Mouse (Mus musculus): ENCODE results near the gene Vps33a. TPM values are rescaled to one million over a fixed set of nuclear protein-coding genes. Genes with fewer than 3 reads are reported as not detected.
"Not testable (repeated sequence)": the region's sequence is repeated elsewhere in the genome, so short reads cannot be mapped to it uniquely, and the experiment has no call there.

Vps33a gene
- polyA plus RNA-seq, 1 experiment from 2014 or later: 31.0 TPM

GRCm38 (mm10) chr5:123522166-123522565 is 50.7 kb downstream of the Vps33a start:
- Histone ChIP-seq H3K4me3 (ENCODE audit: low read depth, low read length) (no peak overlapping the region), H3K4me2 (ENCODE audit: low read depth, low read length, severe bottlenecking) (no peak overlapping the region), H3K9ac (ENCODE audit: low read length) (no peak overlapping the region), H3K27me3 (ENCODE audit: control insufficient read depth, insufficient read depth, low read length) (no peaks in the 10 kb centered on the region), H3K36me3 (ENCODE audit: control insufficient read depth, insufficient read depth, low read length) (no peaks in the 10 kb centered on the region), H3K27ac (ENCODE audit: low read depth, low read length) (no peak overlapping the region), H3K9me3 (ENCODE audit: control insufficient read depth, low read length) (no peaks in the 10 kb centered on the region), H3K4me1 (replicated peaks; ENCODE audit: control insufficient read depth, insufficient read depth, low read length) (peaks cover 9% of the 10 kb centered on the region)
- ATAC-seq (replicated peaks; ENCODE audit: low FRiP score) (no peak), DNase-seq (ENCODE audit: low spot score) (peak; percentile 39)
- WGBS: 81% methylated on average over 1 of the region's 1 CpGs

GRCm38 (mm10) chr5:123521621-123522020 is 51.2 kb downstream of the Vps33a start:
- no peaks in the 10 kb centered on the region for H3K27me3 ChIP-seq (ENCODE audit: control insufficient read depth, insufficient read depth, low read length)
- no peak for ATAC-seq (replicated peaks; ENCODE audit: low FRiP score)
- no peak overlapping the region for H3K4me3 ChIP-seq (ENCODE audit: low read depth, low read length)
- no peak overlapping the region for H3K9ac ChIP-seq (ENCODE audit: low read length)
- H3K36me3 ChIP-seq (ENCODE audit: control insufficient read depth, insufficient read depth, low read length): no peaks in the 10 kb centered on the region
- DNase-seq (ENCODE audit: low spot score): peak; percentile 20
- no peak overlapping the region for H3K4me2 ChIP-seq (ENCODE audit: low read depth, low read length, severe bottlenecking)
- peaks cover 9% of the 10 kb centered on the region for H3K4me1 ChIP-seq (replicated peaks; ENCODE audit: control insufficient read depth, insufficient read depth, low read length)
- H3K27ac ChIP-seq (ENCODE audit: low read depth, low read length): no peak overlapping the region
- H3K9me3 ChIP-seq (ENCODE audit: control insufficient read depth, low read length): no peaks in the 10 kb centered on the region
- 82% methylated on average over 1 of the region's 1 CpGs for WGBS

GRCm38 (mm10) chr5:123520666-123521065 is 52.2 kb downstream of the Vps33a start:
- H3K4me2 ChIP-seq (ENCODE audit: low read depth, low read length, severe bottlenecking): no peak overlapping the region
- DNase-seq (ENCODE audit: low spot score) (peak; percentile 18), ATAC-seq (replicated peaks; ENCODE audit: low FRiP score) (no peak)
- H3K9me3 ChIP-seq (ENCODE audit: control insufficient read depth, low read length): no peaks in the 10 kb centered on the region
- H3K4me3 ChIP-seq (ENCODE audit: low read depth, low read length): no peak overlapping the region
- H3K27me3 ChIP-seq (ENCODE audit: control insufficient read depth, insufficient read depth, low read length): no peaks in the 10 kb centered on the region
- H3K27ac ChIP-seq (ENCODE audit: low read depth, low read length): no peak overlapping the region
- WGBS: 91% methylated on average over 9 of the region's 9 CpGs
- peaks cover 9% of the 10 kb centered on the region for H3K4me1 ChIP-seq (replicated peaks; ENCODE audit: control insufficient read depth, insufficient read depth, low read length)
- H3K9ac ChIP-seq (ENCODE audit: low read length): no peak overlapping the region
- no peaks in the 10 kb centered on the region for H3K36me3 ChIP-seq (ENCODE audit: control insufficient read depth, insufficient read depth, low read length)

GRCm38 (mm10) chr5:123514871-123515270 is 58.0 kb downstream of the Vps33a start:
- H3K4me2 ChIP-seq (ENCODE audit: low read depth, low read length, severe bottlenecking): no peak overlapping the region
- H3K9ac ChIP-seq (ENCODE audit: low read length): no peak overlapping the region
- H3K27ac ChIP-seq (ENCODE audit: low read depth, low read length): no peak overlapping the region
- H3K36me3 ChIP-seq (ENCODE audit: control insufficient read depth, insufficient read depth, low read length): no peaks in the 10 kb centered on the region
- no peaks in the 10 kb centered on the region for H3K27me3 ChIP-seq (ENCODE audit: control insufficient read depth, insufficient read depth, low read length)
- WGBS: 92% methylated on average over 5 of the region's 5 CpGs
- H3K4me3 ChIP-seq (ENCODE audit: low read depth, low read length): no peak overlapping the region
- ATAC-seq (replicated peaks; ENCODE audit: low FRiP score) (no peak), DNase-seq (ENCODE audit: low spot score) (no peak)
- no peaks in the 10 kb centered on the region for H3K4me1 ChIP-seq (replicated peaks; ENCODE audit: control insufficient read depth, insufficient read depth, low read length)
- H3K9me3 ChIP-seq (ENCODE audit: control insufficient read depth, low read length): no peaks in the 10 kb centered on the region

- H3K9ac ChIP-seq (ENCODE audit: low read length): no peak overlapping the region
- WGBS: 79% methylated on average over 3 of the region's 3 CpGs
- H3K27ac ChIP-seq (ENCODE audit: low read depth, low read length): no peak overlapping the region
- H3K9me3 ChIP-seq (ENCODE audit: control insufficient read depth, low read length): no peaks in the 10 kb centered on the region
- H3K27me3 ChIP-seq (ENCODE audit: control insufficient read depth, insufficient read depth, low read length): no peaks in the 10 kb centered on the region
- no peak for ATAC-seq (replicated peaks; ENCODE audit: low FRiP score)
- no peak for DNase-seq (ENCODE audit: low spot score)
- peaks cover 2% of the 10 kb centered on the region; the same call in 1 of the 2 replicates for H3K4me1 ChIP-seq (replicated peaks; ENCODE audit: control insufficient read depth, insufficient read depth, low read length)
- no peaks in the 10 kb centered on the region for H3K36me3 ChIP-seq (ENCODE audit: control insufficient read depth, insufficient read depth, low read length)
- H3K4me3 ChIP-seq (ENCODE audit: low read depth, low read length): no peak overlapping the region
- H3K4me2 ChIP-seq (ENCODE audit: low read depth, low read length, severe bottlenecking): no peak overlapping the region
Observed at GRCm38 (mm10) chr5:123512102-123512501, 60.7 kb downstream of the Vps33a start.

GRCm38 (mm10) chr5:123511426-123511825 is 61.4 kb downstream of the Vps33a start:
- H3K9me3 ChIP-seq (ENCODE audit: control insufficient read depth, low read length); H3K4me3 ChIP-seq (ENCODE audit: low read depth, low read length); H3K4me1 ChIP-seq (replicated peaks; ENCODE audit: control insufficient read depth, insufficient read depth, low read length); H3K27ac ChIP-seq (ENCODE audit: low read depth, low read length); ATAC-seq (replicated peaks; ENCODE audit: low FRiP score); H3K36me3 ChIP-seq (ENCODE audit: control insufficient read depth, insufficient read depth, low read length); H3K4me2 ChIP-seq (ENCODE audit: low read depth, low read length, severe bottlenecking); H3K27me3 ChIP-seq (ENCODE audit: control insufficient read depth, insufficient read depth, low read length); H3K9ac ChIP-seq (ENCODE audit: low read length); DNase-seq (ENCODE audit: low spot score): not testable (repeated sequence)
- 76% methylated on average over 3 of the region's 3 CpGs for WGBS

- Histone ChIP-seq H3K4me2 (ENCODE audit: low read depth, low read length, severe bottlenecking) (peak within 1 kb of the TSS; percentile 71; the same call in 1 of the 2 replicates), H3K9ac (ENCODE audit: low read length) (no peak within 1 kb of the TSS), H3K27ac (ENCODE audit: low read depth, low read length) (no peak within 1 kb of the TSS), H3K36me3 (ENCODE audit: control insufficient read depth, insufficient read depth, low read length) (no peaks in the 10 kb centered on the region), H3K27me3 (ENCODE audit: control insufficient read depth, insufficient read depth, low read length) (no peaks in the 10 kb centered on the region), H3K9me3 (ENCODE audit: control insufficient read depth, low read length) (no peaks in the 10 kb centered on the region), H3K4me3 (ENCODE audit: low read depth, low read length) (no peak within 1 kb of the TSS), H3K4me1 (replicated peaks; ENCODE audit: control insufficient read depth, insufficient read depth, low read length) (peaks cover 2% of the 10 kb centered on the region; the same call in 1 of the 2 replicates)
- DNase-seq (ENCODE audit: low spot score) (no peak), ATAC-seq (replicated peaks; ENCODE audit: low FRiP score) (no peak)
- 90% methylated on average over 5 of the region's 5 CpGs for WGBS
Observed at GRCm38 (mm10) chr5:123510160-123510559, 62.7 kb downstream of the Vps33a start, which contains the start of gene B3gnt4. B3gnt4 (plus strand) TSS chr5:123510460.

GRCm38 (mm10) chr5:123508921-123509320 is 63.9 kb downstream of the Vps33a start:
- WGBS: 8% methylated on average over 12 of the region's 12 CpGs
- no peaks in the 10 kb centered on the region for H3K27me3 ChIP-seq (ENCODE audit: control insufficient read depth, insufficient read depth, low read length)
- peak overlapping the region; percentile 71 for H3K4me2 ChIP-seq (ENCODE audit: low read depth, low read length, severe bottlenecking)
- peaks cover 2% of the 10 kb centered on the region; the same call in 1 of the 2 replicates for H3K4me1 ChIP-seq (replicated peaks; ENCODE audit: control insufficient read depth, insufficient read depth, low read length)
- no peak for ATAC-seq (replicated peaks; ENCODE audit: low FRiP score)
- H3K27ac ChIP-seq (ENCODE audit: low read depth, low read length): no peak overlapping the region
- H3K9ac ChIP-seq (ENCODE audit: low read length): peak overlapping the region; percentile 68
- H3K36me3 ChIP-seq (ENCODE audit: control insufficient read depth, insufficient read depth, low read length): no peaks in the 10 kb centered on the region
- peak overlapping the region; percentile 48 for H3K4me3 ChIP-seq (ENCODE audit: low read depth, low read length)
- no peak for DNase-seq (ENCODE audit: low spot score)
- no peaks in the 10 kb centered on the region for H3K9me3 ChIP-seq (ENCODE audit: control insufficient read depth, low read length)

GRCm38 (mm10) chr5:123507936-123508723 is 64.7 kb downstream of the Vps33a start:
- H3K9ac ChIP-seq (ENCODE audit: low read length): peak overlapping the region; percentile 68
- H3K36me3 ChIP-seq (ENCODE audit: control insufficient read depth, insufficient read depth, low read length): no peaks in the 10 kb centered on the region
- DNase-seq (ENCODE audit: low spot score): peak; percentile 95
- H3K4me3 ChIP-seq (ENCODE audit: low read depth, low read length): peak overlapping the region; percentile 48
- H3K27ac ChIP-seq (ENCODE audit: low read depth, low read length): no peak overlapping the region
- no peaks in the 10 kb centered on the region for H3K9me3 ChIP-seq (ENCODE audit: control insufficient read depth, low read length)
- peaks cover 2% of the 10 kb centered on the region; the same call in 1 of the 2 replicates for H3K4me1 ChIP-seq (replicated peaks; ENCODE audit: control insufficient read depth, insufficient read depth, low read length)
- H3K27me3 ChIP-seq (ENCODE audit: control insufficient read depth, insufficient read depth, low read length): no peaks in the 10 kb centered on the region
- WGBS: under 1% methylated on average over 59 of the region's 59 CpGs
- peak overlapping the region; percentile 71 for H3K4me2 ChIP-seq (ENCODE audit: low read depth, low read length, severe bottlenecking)
- ATAC-seq (replicated peaks; ENCODE audit: low FRiP score): peak; percentile 92
